Mouse (Mus musculus) lung, postnatal 0 days (tissue): ENCODE results near the gene Sh3d19.

Experiments used
- CTCF ChIP-seq: IDR thresholded peaks from 2 replicates; pipeline ENCODE4 v1.5.1; 2016; ENCODE audit warnings: antibody characterized with exemption, mild to moderate bottlenecking
- EP300 ChIP-seq: IDR thresholded peaks from 2 replicates; pipeline ENCODE4 v1.6.1; 2016; ENCODE audit warnings: antibody characterized with exemption, mild to moderate bottlenecking, control low read depth

- TF ChIP-seq EP300 (no peak), CTCF (no peak)
Measured at GRCm38 (mm10) chr3:86017484-86017883, 46.6 kb downstream of the Sh3d19 start.
